Mouse (Mus musculus) C3H10T1/2 (cell line): ENCODE data around the gene Setd6. TPM values are rescaled to one million over a fixed set of nuclear protein-coding genes. Genes with fewer than 3 reads are reported as not detected.

Experiments used
- polyA plus RNA-seq, 2 experiments: library from polyadenylated mRNA; unstranded; fragments of >200 nt; fragmentation: generic; extraction: Trizol; gene quantifications; one replicate each; pipeline ENCODE4 v1.2.1; 2012; ENCODE audit warnings: missing spikeins in 2 of 2

Setd6 gene
- 1 to 10 TPM; 3.1 to 4.4 TPM for polyA plus RNA-seq

GRCm38 (mm10) chr8:95715676-95716531, at the start of gene Setd6:
Gene Setd6 (plus strand): TSS chr8:95715881.

GRCm38 (mm10) chr8:95676631-95677030, 39.0 kb upstream of the Setd6 start, which contains the start of gene Ndrg4:
Gene Ndrg4 (plus strand): TSS chr8:95676980.

Other genes starting within 250 kb of the Setd6 start
- 10 to 100 TPM; 25.0 to 43.3 TPM for gene Csnk2a2, start 225.8 kb upstream of the Setd6 start, polyA plus RNA-seq
- under 1 TPM in 1 of 2 experiments, not detected in 1; 0.33 TPM for gene Ccdc113, start 181.8 kb upstream of the Setd6 start, polyA plus RNA-seq
- gene Prss54, start 139.5 kb upstream of the Setd6 start, polyA plus RNA-seq, result not detected
- gene Gins3, start 82.4 kb upstream of the Setd6 start, polyA plus RNA-seq, result 1 to 10 TPM; 1.4 to 2.7 TPM
- 1 to 10 TPM; 1.1 to 8.9 TPM for gene Ndrg4, start 38.9 kb upstream of the Setd6 start, polyA plus RNA-seq
- 10 to 100 TPM in 1 of 2 experiments, 1 to 10 TPM in 1; 3.2 to 40.6 TPM for gene Cnot1, start 91.6 kb downstream of the Setd6 start, polyA plus RNA-seq
- gene Sap18b, start 109.5 kb downstream of the Setd6 start, polyA plus RNA-seq, result 100 to 1,000 TPM; 181 to 185 TPM
- 10 to 100 TPM in 1 of 2 experiments, 1 to 10 TPM in 1; 6.4 to 17.9 TPM for gene Slc38a7, start 137.7 kb downstream of the Setd6 start, polyA plus RNA-seq
- gene Got2, start 172.7 kb downstream of the Setd6 start, polyA plus RNA-seq, result 100 to 1,000 TPM; 141 to 196 TPM